Mouse (Mus musculus): ENCODE data around the gene Dlat. TPM values are rescaled to one million over a fixed set of nuclear protein-coding genes. Genes with fewer than 3 reads are reported as not detected.

Gene Dlat
- polyA plus RNA-seq, 1 experiment from 2014 or later: 60.1 TPM

DNA sequence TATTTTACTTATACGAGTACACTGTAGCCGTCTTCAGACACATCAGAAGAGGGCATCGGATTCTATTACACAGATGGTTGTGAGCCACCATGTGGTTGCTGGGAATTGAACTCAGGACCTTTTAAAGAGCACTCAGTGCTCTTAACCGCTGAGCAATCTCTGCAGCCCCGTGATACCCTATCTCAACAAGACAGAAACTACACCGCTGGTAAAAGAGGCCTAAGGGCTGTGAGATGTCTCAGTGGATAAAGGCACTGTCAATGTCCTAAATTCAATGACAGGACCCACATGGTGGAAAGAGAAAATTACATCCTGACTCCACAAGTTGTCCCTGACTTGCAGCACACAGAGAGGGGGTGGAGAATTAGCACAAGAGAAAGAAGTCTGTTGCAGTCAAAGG lies 6.9 kb upstream of the Dlat start:
- H3K9ac ChIP-seq (ENCODE audit: low read depth, low read length): no peak overlapping the region
- H3K27me3 ChIP-seq (replicated peaks; ENCODE audit: control insufficient read depth, insufficient read depth, low read length): no peaks in the 10 kb centered on the region
- no peak overlapping the region for H3K27ac ChIP-seq (ENCODE audit: low read depth, low read length)
- no peaks in the 10 kb centered on the region for H3K9me3 ChIP-seq (ENCODE audit: control insufficient read depth, low read length)
- 88% methylated on average over 6 of the region's 6 CpGs for WGBS
- no peaks in the 10 kb centered on the region for H3K4me1 ChIP-seq (ENCODE audit: control insufficient read depth, insufficient read depth, low read depth, low read length)
- no peak overlapping the region for H3K4me3 ChIP-seq (ENCODE audit: low read length)
- ATAC-seq: no peak
- no peak overlapping the region for H3K4me2 ChIP-seq (ENCODE audit: low read length)
- peaks cover 14% of the 10 kb centered on the region; the same call in 1 of the 2 replicates for H3K36me3 ChIP-seq (ENCODE audit: control insufficient read depth, insufficient read depth, low read length)

DNA sequence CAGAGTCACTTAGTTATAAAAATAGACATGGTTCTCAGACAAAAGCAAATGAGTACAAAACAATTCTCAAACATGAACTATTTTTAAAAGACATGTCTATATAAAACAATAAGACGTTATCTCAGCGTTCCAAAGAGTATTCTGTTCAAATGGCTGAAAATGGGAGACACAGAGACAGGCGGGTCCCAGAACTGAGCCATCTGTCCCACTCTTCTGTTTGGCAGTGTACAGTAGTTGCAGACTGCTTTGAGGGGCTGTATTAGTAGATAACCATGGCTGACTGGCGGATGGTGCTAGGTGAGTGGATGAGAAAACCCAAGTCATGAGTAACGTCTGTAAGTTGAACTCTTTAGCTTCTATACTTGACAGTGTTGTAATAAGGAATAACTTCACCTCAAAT lies 5.2 kb upstream of the Dlat start:
- H3K36me3 ChIP-seq (ENCODE audit: control insufficient read depth, insufficient read depth, low read length): peaks cover 14% of the 10 kb centered on the region; the same call in 1 of the 2 replicates
- WGBS: 92% methylated on average over 5 of the region's 5 CpGs

DNA sequence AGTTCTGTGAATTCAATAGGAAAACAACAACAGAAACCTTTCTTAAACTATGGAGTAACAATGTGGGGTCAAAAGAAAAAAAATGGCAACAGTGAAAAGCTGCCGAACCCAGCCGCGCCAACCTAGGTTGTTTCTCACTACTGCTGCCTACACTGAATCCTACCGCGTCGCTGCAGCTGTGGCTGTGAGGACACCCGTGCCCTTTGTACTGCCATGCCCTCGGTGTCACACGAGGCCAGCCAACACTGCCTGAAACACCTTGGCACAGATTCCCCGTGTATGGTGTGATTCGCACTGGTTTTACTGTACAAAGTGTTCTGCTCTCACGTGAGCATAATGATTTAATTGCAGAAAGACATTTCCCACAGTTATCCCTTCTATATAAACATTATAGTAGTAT lies 851 bp upstream of the Dlat start:
- Histone ChIP-seq H3K9me3 (ENCODE audit: control insufficient read depth, low read length) (no peaks in the 10 kb centered on the region), H3K27me3 (replicated peaks; ENCODE audit: control insufficient read depth, insufficient read depth, low read length) (no peaks in the 10 kb centered on the region), H3K4me2 (ENCODE audit: low read length) (peak overlapping the region; percentile 86), H3K9ac (ENCODE audit: low read depth, low read length) (peak overlapping the region; percentile 54), H3K4me1 (ENCODE audit: control insufficient read depth, insufficient read depth, low read depth, low read length) (peaks cover 16% of the 10 kb centered on the region), H3K27ac (ENCODE audit: low read depth, low read length) (no peak overlapping the region), H3K4me3 (ENCODE audit: low read length) (peak overlapping the region; percentile 97), H3K36me3 (ENCODE audit: control insufficient read depth, insufficient read depth, low read length) (0 out of 2 replicates have a peak, but pooled peaks cover 14% of the 10 kb centered on the region)
- 14% methylated on average over 12 of the region's 12 CpGs for WGBS
- no peak for ATAC-seq

More for the DNA sequence above, 5.2 kb upstream of the Dlat start:
- H3K9ac ChIP-seq (ENCODE audit: low read depth, low read length): no peak overlapping the region
- H3K4me2 ChIP-seq (ENCODE audit: low read length): no peak overlapping the region
- no peaks in the 10 kb centered on the region for H3K27me3 ChIP-seq (replicated peaks; ENCODE audit: control insufficient read depth, insufficient read depth, low read length)
- no peak for ATAC-seq
- peaks cover 4% of the 10 kb centered on the region for H3K4me1 ChIP-seq (ENCODE audit: control insufficient read depth, insufficient read depth, low read depth, low read length)
- H3K27ac ChIP-seq (ENCODE audit: low read depth, low read length): no peak overlapping the region
- no peaks in the 10 kb centered on the region for H3K9me3 ChIP-seq (ENCODE audit: control insufficient read depth, low read length)
- no peak overlapping the region for H3K4me3 ChIP-seq (ENCODE audit: low read length)

DNA sequence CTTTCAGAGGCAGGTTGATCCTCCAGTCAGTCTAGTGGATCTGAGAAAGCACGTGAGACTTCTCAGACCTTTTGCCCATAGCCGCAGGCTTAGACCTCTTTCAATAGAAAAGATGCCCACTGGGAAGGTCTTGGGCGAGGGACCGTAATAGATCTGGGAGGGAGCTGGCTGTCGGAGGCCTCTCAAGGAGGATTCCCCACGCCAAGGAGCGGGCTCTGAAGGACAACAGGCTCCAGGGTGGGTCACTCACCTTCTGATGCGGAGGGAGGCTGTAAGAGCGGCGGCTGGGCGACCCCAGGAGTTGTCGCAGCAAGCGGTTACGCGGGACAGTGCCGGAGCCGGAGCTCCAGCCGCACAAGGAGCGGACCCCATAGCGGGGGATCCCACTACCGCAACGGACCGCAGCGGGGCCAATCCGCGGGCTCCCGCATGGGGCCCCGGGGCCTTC lies 615 bp downstream of the Dlat start:
- peak overlapping the region; percentile 92 for H3K27ac ChIP-seq (ENCODE audit: low read depth, low read length)
- peak overlapping the region; percentile 91 for H3K9ac ChIP-seq (ENCODE audit: low read depth, low read length)
- peak overlapping the region; percentile 86 for H3K4me2 ChIP-seq (ENCODE audit: low read length)
- peak overlapping the region; percentile 97 for H3K4me3 ChIP-seq (ENCODE audit: low read length)
- 0 out of 2 replicates have a peak, but pooled peaks cover 9% of the 10 kb centered on the region for H3K36me3 ChIP-seq (ENCODE audit: control insufficient read depth, insufficient read depth, low read length)
- peaks cover 16% of the 10 kb centered on the region for H3K4me1 ChIP-seq (ENCODE audit: control insufficient read depth, insufficient read depth, low read depth, low read length)
- under 1% methylated on average over 22 of the region's 28 CpGs for WGBS
- no peaks in the 10 kb centered on the region for H3K9me3 ChIP-seq (ENCODE audit: control insufficient read depth, low read length)
- ATAC-seq: peak; percentile 45; the same call in 1 of the 2 replicates
- H3K27me3 ChIP-seq (replicated peaks; ENCODE audit: control insufficient read depth, insufficient read depth, low read length): no peaks in the 10 kb centered on the region

DNA sequence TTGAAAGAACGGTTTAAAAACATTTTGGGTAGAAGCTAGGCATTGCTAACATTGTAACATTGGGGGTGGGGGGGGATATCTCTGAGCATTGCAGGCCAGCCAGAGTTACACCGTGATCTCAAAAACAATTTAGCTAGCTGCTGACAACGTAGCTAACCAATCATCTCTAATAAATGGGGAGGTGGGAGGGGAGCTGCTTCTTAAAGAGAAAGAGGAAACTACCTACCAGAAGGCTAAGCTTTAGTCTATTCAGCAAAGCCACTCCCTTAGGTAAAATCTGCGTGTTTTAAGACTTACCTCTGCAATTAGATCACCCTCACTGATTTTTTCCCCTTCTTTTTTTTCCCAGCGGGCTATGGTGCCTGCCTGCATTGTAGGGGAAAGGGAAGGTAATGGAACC lies 1.2 kb downstream of the Dlat start:
- ATAC-seq: no peak
- H3K4me3 ChIP-seq (ENCODE audit: low read length): peak overlapping the region; percentile 97
- H3K4me1 ChIP-seq (ENCODE audit: control insufficient read depth, insufficient read depth, low read depth, low read length): peaks cover 16% of the 10 kb centered on the region
- H3K9ac ChIP-seq (ENCODE audit: low read depth, low read length): peak overlapping the region; percentile 91
- H3K9me3 ChIP-seq (ENCODE audit: control insufficient read depth, low read length): no peaks in the 10 kb centered on the region
- H3K36me3 ChIP-seq (ENCODE audit: control insufficient read depth, insufficient read depth, low read length): peaks cover 14% of the 10 kb centered on the region; the same call in 1 of the 2 replicates
- WGBS: 29% methylated on average over 5 of the region's 5 CpGs
- peak overlapping the region; percentile 86 for H3K4me2 ChIP-seq (ENCODE audit: low read length)
- no peaks in the 10 kb centered on the region for H3K27me3 ChIP-seq (replicated peaks; ENCODE audit: control insufficient read depth, insufficient read depth, low read length)
- peak overlapping the region; percentile 92; the same call in 1 of the 2 replicates for H3K27ac ChIP-seq (ENCODE audit: low read depth, low read length)

DNA sequence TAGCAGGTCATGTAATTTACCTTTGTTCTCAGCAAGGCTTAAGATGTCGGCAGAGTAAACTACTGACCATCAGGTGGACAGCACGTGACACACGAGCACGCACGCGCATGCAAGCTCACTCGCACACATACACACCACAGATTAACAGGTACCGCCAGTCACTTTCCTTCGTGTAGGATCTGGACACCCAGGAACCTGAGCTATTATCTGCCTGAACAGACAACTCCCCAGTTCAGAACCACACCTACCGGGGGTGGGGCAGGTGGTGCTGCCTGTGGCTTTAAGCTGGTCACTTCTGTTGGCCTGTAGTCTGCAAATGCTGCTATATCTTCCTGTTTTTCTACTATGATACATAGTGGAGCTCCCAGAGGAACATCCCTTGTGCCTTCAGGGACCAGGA lies 9.1 kb downstream of the Dlat start:
- no peak for ATAC-seq

DNA sequence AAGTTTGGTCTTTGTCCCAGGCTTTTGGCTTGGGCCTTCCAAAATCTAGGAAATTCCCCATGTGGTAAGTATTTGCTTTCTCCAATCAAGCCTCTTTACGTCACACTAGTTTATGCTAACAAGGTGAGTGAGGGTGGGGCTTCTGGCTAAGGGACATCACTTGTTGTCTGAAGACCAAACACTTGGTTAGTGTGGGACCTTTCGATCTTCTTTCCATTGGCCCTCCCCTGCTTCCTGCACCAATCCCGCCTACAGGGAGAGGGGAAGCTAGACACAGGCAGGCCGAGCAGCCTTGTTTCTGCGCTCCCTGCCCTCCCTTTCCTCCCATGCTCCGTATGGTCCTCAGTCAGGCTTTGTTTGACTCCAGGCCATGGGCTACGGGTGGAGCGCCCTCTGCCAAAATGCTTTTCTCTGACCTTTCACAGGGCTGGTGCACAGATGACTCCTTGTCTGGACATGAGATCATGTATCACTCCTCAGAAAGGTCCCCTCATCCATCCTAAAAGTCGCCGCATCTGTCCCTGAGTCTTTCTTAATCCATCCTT lies 12.7 kb downstream of the Dlat start:
- Histone ChIP-seq H3K9me3 (ENCODE audit: control insufficient read depth, low read length) (no peaks in the 10 kb centered on the region), H3K36me3 (ENCODE audit: control insufficient read depth, insufficient read depth, low read length) (peaks cover 62% of the 10 kb centered on the region), H3K4me2 (ENCODE audit: low read length) (no peak overlapping the region), H3K4me1 (ENCODE audit: control insufficient read depth, insufficient read depth, low read depth, low read length) (no peaks in the 10 kb centered on the region), H3K9ac (ENCODE audit: low read depth, low read length) (no peak overlapping the region), H3K27ac (ENCODE audit: low read depth, low read length) (no peak overlapping the region), H3K27me3 (replicated peaks; ENCODE audit: control insufficient read depth, insufficient read depth, low read length) (no peaks in the 10 kb centered on the region), H3K4me3 (ENCODE audit: low read length) (no peak overlapping the region)
- WGBS: 82% methylated on average over 10 of the region's 10 CpGs
- ATAC-seq: no peak

More for the DNA sequence above, 9.1 kb downstream of the Dlat start:
- Histone ChIP-seq H3K9me3 (ENCODE audit: control insufficient read depth, low read length) (no peaks in the 10 kb centered on the region), H3K9ac (ENCODE audit: low read depth, low read length) (no peak overlapping the region), H3K4me3 (ENCODE audit: low read length) (no peak overlapping the region), H3K36me3 (ENCODE audit: control insufficient read depth, insufficient read depth, low read length) (peaks cover 47% of the 10 kb centered on the region), H3K4me1 (ENCODE audit: control insufficient read depth, insufficient read depth, low read depth, low read length) (no peaks in the 10 kb centered on the region), H3K27ac (ENCODE audit: low read depth, low read length) (no peak overlapping the region), H3K4me2 (ENCODE audit: low read length) (no peak overlapping the region), H3K27me3 (replicated peaks; ENCODE audit: control insufficient read depth, insufficient read depth, low read length) (no peaks in the 10 kb centered on the region)
- WGBS: 97% methylated on average over 10 of the region's 10 CpGs

DNA sequence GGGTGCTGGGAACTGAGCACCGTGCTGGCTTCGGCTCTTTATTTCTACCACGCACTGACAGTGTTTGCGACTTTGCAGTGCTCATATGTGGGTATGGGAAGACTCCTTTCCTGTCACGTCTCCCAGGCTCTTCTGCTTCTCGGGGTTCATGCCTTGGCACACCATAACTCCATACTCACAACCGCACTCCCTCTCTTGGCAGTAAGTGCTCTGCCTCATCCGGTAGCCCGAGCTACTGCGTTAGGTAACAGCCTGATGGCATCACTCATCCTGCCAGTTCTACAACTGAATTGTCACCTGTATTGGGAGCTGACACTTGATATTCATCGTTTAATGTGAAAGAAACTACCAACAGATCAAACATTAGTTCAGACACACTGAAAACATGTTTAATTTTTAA lies 25.3 kb downstream of the Dlat start:
- WGBS: 97% methylated on average over 11 of the region's 11 CpGs

DNA sequence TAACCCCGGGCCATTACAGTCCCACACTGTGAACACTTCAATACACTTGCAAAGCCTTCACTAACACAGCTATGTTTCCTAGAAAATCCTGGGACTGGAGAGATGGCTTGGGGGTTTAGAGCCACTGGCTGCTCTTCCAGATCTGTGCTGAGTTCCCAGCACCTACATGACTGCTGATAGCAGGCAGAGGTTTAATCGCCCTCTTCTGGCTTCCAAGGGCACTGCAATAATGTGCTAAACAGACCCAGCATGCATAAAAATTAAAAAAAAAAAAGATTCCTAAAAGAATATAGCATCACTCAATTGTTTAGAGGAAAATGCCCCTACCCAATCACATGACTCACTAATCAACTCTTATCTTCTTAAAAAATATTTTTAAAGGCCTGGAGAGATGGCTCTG lies 26.5 kb downstream of the Dlat start:
- Histone ChIP-seq H3K27ac (ENCODE audit: low read depth, low read length) (no peak overlapping the region), H3K4me2 (ENCODE audit: low read length) (no peak overlapping the region), H3K4me1 (ENCODE audit: control insufficient read depth, insufficient read depth, low read depth, low read length) (no peaks in the 10 kb centered on the region), H3K9me3 (ENCODE audit: control insufficient read depth, low read length) (no peaks in the 10 kb centered on the region), H3K9ac (ENCODE audit: low read depth, low read length) (no peak overlapping the region), H3K4me3 (ENCODE audit: low read length) (no peak overlapping the region), H3K36me3 (ENCODE audit: control insufficient read depth, insufficient read depth, low read length) (peaks cover 14% of the 10 kb centered on the region), H3K27me3 (replicated peaks; ENCODE audit: control insufficient read depth, insufficient read depth, low read length) (no peaks in the 10 kb centered on the region)
- WGBS: 70% methylated on average over 2 of the region's 2 CpGs
- no peak for ATAC-seq

More for the DNA sequence above, 25.3 kb downstream of the Dlat start:
- no peak overlapping the region for H3K27ac ChIP-seq (ENCODE audit: low read depth, low read length)
- peaks cover 19% of the 10 kb centered on the region for H3K36me3 ChIP-seq (ENCODE audit: control insufficient read depth, insufficient read depth, low read length)
- no peak overlapping the region for H3K9ac ChIP-seq (ENCODE audit: low read depth, low read length)
- H3K4me2 ChIP-seq (ENCODE audit: low read length): no peak overlapping the region
- no peaks in the 10 kb centered on the region for H3K4me1 ChIP-seq (ENCODE audit: control insufficient read depth, insufficient read depth, low read depth, low read length)
- no peaks in the 10 kb centered on the region for H3K9me3 ChIP-seq (ENCODE audit: control insufficient read depth, low read length)
- H3K4me3 ChIP-seq (ENCODE audit: low read length): no peak overlapping the region
- no peak for ATAC-seq
- H3K27me3 ChIP-seq (replicated peaks; ENCODE audit: control insufficient read depth, insufficient read depth, low read length): no peaks in the 10 kb centered on the region
